Mouse (Mus musculus) cerebellum, postnatal 10 days (tissue): ENCODE measurements around the gene 2310002L09Rik.
A peak's percentile ranks its signal among the peaks of the same experiment; 100 is the strongest.
"Not testable (repeated sequence)": the region's sequence is repeated elsewhere in the genome, so short reads cannot be mapped to it uniquely, and the experiment has no call there.

Experiments used
- DNase-seq, 2 experiments: peaks; one replicate each; pipeline ENCODE4 v3.0.0; 2021; ENCODE audit warnings: mixed read lengths in 2 of 2

2310002L09Rik gene

DNA sequence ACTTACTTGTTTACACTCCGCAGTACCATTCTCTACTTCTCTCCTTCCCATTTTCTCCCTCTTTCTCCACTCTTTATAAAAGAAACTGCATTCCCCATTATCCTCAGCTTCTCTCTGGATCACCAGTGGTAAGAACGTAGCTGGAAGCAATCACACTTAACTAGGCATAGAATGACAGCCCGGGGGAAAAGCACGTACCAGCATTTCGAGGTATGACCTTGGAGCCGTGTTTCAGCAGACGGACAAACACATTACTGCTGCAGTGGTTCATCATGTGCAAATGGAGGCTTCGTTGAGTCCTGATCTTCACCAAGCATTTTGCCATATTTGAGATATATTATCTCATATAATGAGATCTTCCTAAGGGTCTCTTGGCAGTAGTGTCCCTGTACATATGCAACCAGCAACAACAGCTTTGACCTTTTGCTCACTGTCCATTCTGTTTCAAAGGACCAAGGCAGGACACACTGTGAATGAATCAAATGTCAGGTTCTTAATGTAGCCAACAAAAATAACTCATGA, at the start of gene 2310002L09Rik:
2310002L09Rik (minus strand) TSS at position 472 of the 522 bp plus-strand sequence.
- no peak for DNase-seq

DNA sequence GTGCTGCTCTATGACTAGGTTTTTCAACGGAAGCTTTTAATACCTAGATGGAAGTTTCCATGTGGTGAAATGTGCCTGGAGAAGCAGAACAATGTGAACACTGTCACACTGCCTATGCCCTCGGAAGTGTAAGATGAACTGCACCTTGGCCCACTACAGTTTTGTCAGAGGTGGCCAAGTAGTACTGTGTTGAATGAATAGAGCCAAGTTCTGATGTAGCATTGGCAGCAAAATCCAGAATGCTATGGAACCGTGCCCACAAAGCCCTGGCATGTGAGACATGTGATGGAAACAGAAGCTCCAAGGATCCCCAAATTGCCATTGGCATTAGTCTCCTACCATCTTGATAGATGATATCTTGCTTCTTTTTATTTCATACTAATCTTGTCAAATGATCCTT, 29.8 kb upstream of the 2310002L09Rik start:
- DNase-seq: peak; percentile 89 to 91

DNA sequence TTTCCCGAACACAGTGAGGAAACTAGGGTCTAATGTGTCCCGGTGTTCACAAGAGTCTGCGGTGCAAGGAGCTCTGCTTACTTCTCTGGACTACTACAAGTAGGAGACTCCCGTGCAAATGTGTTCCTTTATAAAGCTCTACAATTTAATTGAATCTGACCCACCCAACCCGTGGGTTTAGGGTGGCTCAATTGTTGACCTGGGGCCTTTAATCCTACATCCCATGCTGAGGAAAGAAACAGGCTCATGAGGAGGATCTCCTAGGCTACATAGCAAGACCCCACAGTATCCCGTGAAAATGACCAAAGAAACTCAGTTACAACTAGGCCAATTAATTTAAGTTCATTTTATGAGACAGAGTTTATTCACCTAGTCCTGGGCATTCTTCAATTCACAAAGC, 30.0 kb downstream of the 2310002L09Rik start, which contains the start of gene Gm11756:
Gm11756 (minus strand) TSS at position 101 of the 400 bp plus-strand sequence.
- not testable (repeated sequence) for DNase-seq

DNA sequence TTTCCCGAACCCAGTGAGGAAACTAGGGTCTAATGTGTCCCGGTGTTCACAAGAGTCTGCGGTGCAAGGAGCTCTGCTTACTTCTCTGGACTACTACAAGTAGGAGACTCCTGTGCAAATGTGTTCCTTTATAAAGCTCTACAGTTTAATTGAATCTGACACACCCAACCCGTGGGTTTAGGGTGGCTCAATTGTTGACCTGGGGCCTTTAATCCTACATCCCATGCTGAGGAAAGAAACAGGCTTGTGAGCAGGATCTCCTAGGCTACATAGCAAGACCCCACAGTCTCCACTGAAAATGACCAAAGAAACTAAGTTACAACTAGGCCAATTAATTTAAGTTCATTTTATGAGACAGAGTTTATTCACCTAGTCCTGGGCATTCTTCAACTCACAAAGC, 44.8 kb downstream of the 2310002L09Rik start, which contains the start of gene Gm13871:
Gm13871 (minus strand) TSS at position 101 of the 400 bp plus-strand sequence.
- not testable (repeated sequence) for DNase-seq

DNA sequence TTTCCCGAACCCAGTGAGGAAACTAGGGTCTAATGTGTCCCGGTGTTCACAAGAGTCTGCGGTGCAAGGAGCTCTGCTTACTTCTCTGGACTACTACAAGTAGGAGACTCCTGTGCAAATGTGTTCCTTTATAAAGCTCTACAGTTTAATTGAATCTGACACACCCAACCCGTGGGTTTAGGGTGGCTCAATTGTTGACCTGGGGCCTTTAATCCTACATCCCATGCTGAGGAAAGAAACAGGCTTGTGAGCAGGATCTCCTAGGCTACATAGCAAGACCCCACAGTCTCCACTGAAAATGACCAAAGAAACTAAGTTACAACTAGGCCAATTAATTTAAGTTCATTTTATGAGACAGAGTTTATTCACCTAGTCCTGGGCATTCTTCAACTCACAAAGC, 59.6 kb downstream of the 2310002L09Rik start, which contains the start of gene Gm11757:
Gm11757 (minus strand) TSS at position 101 of the 400 bp plus-strand sequence.
- not testable (repeated sequence) for DNase-seq
